Mouse (Mus musculus): ENCODE data around the gene Camkmt. TPM values are rescaled to one million over a fixed set of nuclear protein-coding genes. Genes with fewer than 3 reads are reported as not detected.

Gene Camkmt
- polyA plus RNA-seq, 1 experiment from 2014 or later = 8.4 TPM

DNA sequence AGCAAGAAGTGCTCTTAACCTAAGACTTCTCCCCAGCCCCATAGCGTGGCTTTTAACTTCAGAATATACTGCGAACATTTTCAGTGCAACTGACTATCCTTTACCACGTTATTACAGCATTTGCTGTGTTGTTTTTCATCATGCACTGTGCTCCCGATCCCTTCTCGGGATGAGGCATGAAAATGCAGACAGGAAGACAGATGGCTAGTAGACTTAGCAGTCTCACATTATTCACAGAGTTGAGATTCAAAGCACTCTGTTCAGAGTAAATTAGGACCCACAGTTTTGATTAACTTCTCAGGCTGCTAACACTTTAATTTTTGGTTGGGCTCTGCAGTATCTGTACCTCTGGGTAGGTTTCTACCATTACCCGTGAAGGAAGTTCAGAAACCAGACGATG is 189.4 kb downstream of the Camkmt start:
- no peak for DNase-seq (ENCODE audit: low spot score)
- no peak overlapping the region for H3K4me3 ChIP-seq
- no peaks in the 10 kb centered on the region for H3K9me3 ChIP-seq
- no peak overlapping the region for H3K27ac ChIP-seq
- WGBS = 85% methylated on average over 7 of the region's 7 CpGs
- no peaks in the 10 kb centered on the region for H3K4me1 ChIP-seq
- H3K36me3 ChIP-seq = no peaks in the 10 kb centered on the region
- H3K27me3 ChIP-seq (ENCODE audit: insufficient read depth, poor library complexity, severe bottlenecking) = no peaks in the 10 kb centered on the region

DNA sequence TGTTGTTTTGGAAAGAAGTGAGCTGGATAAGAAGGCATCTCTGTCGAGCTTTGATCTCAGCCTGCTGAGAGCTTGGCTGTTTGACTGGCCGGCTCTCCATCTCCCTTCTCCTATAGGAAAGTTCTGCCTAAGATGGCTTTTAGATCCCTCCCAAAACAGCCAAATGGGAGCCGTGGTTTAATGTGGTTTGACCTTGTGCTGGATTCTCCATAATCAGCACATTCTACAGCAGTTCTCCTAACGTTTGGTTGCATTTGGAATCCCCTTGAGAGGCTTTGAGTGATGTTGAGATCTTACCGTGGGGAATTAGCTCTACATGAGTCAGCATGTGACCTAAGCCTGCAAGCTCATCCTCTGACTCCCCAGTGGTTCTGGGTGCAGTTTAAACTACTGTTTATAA is 192.1 kb downstream of the Camkmt start:
- no peak for DNase-seq (ENCODE audit: low spot score)
- no peaks in the 10 kb centered on the region for H3K27me3 ChIP-seq (ENCODE audit: insufficient read depth, poor library complexity, severe bottlenecking)
- no peaks in the 10 kb centered on the region for H3K4me1 ChIP-seq
- 55% methylated on average over 5 of the region's 5 CpGs for whole genome bisulfite sequencing
- H3K4me3 ChIP-seq = no peak overlapping the region
- H3K36me3 ChIP-seq = no peaks in the 10 kb centered on the region
- H3K27ac ChIP-seq = no peak overlapping the region
- no peaks in the 10 kb centered on the region for H3K9me3 ChIP-seq

- no peak overlapping the region for H3K27ac ChIP-seq
- no peak for DNase-seq (ENCODE audit: low spot score)
- H3K27me3 ChIP-seq (ENCODE audit: insufficient read depth, poor library complexity, severe bottlenecking) = no peaks in the 10 kb centered on the region
- H3K4me3 ChIP-seq = no peak overlapping the region
- no peaks in the 10 kb centered on the region for H3K9me3 ChIP-seq
- H3K36me3 ChIP-seq = no peaks in the 10 kb centered on the region
- no peaks in the 10 kb centered on the region for H3K4me1 ChIP-seq
- WGBS = 95% methylated on average over 4 of the region's 4 CpGs
Measured at GRCm38 (mm10) chr17:85291154-85291553, 200.8 kb downstream of the Camkmt start.

DNA sequence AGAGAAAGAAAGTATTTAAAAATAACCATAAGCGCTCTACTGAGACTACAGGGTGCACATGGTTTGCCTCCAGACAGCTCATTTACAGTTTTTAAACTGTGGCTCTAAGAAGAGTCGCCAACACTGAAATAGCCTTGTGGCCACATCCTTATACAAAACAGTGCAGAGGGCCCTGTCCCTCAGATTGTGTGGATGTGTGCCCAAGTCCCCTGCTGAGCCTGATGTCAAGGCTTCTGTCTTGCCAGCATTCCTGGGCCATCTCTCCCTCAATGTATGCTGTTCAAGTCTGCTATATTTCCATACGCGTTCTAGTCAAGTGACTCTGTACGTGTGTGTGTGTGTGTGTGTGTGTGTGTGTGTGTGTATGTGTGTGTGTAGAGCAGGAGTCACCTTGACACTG is 201.2 kb downstream of the Camkmt start:
- no peaks in the 10 kb centered on the region for H3K36me3 ChIP-seq
- WGBS = 90% methylated on average over 5 of the region's 5 CpGs
- H3K9me3 ChIP-seq = no peaks in the 10 kb centered on the region
- H3K27ac ChIP-seq = no peak overlapping the region
- H3K4me3 ChIP-seq = no peak overlapping the region
- no peak for DNase-seq (ENCODE audit: low spot score)
- no peaks in the 10 kb centered on the region for H3K4me1 ChIP-seq
- no peaks in the 10 kb centered on the region for H3K27me3 ChIP-seq (ENCODE audit: insufficient read depth, poor library complexity, severe bottlenecking)

DNA sequence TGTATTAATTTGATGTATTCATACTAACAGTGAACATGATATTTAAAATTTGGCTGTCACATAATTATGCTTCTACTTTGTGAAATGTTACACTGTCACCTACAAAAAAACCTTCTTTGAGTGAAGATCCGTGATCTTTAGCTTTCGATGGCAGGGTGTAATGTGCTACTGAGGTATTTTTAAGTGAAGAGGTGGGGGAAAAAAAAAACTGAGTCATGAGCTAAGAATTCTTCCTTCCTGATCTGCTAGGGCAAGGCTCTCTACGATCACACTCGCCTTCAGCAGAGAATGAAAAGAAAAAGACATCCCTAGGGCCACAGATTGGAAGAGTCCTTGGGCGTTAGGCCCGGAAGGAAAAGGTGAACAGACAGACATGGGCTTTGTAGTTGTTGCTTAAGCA is 201.9 kb downstream of the Camkmt start:
- Histone ChIP-seq H3K9me3 (no peaks in the 10 kb centered on the region), H3K4me1 (no peaks in the 10 kb centered on the region), H3K27me3 (ENCODE audit: insufficient read depth, poor library complexity, severe bottlenecking) (no peaks in the 10 kb centered on the region), H3K27ac (no peak overlapping the region), H3K36me3 (no peaks in the 10 kb centered on the region), H3K4me3 (no peak overlapping the region)
- WGBS = 63% methylated on average over 6 of the region's 6 CpGs
- no peak for DNase-seq (ENCODE audit: low spot score)

DNA sequence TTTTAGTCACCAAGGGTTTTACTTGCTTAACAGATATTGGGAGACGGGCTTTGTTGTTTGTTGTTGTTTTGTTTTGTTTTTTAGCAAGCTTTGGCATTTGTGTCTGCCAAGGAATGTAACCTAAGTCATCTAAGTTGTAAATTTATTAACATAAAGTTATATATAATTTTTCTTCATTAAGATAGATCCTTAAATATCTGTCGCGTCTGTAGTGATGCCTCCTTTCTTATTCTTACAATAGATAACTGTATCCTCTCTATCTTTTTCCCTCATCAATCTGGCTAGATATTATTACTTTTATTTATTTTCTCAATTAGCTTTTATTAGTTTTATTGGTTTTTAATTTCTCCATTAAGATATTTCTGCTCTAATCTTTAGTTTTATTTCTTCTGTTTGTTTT is 213.3 kb downstream of the Camkmt start:
- no peak for DNase-seq (ENCODE audit: low spot score)
- no peak overlapping the region for H3K27ac ChIP-seq
- no peaks in the 10 kb centered on the region for H3K27me3 ChIP-seq (ENCODE audit: insufficient read depth, poor library complexity, severe bottlenecking)
- H3K4me3 ChIP-seq = no peak overlapping the region
- H3K4me1 ChIP-seq = peaks cover 5% of the 10 kb centered on the region; the same call in 1 of the 2 replicates
- no peaks in the 10 kb centered on the region for H3K36me3 ChIP-seq
- H3K9me3 ChIP-seq = no peaks in the 10 kb centered on the region
- WGBS = 91% methylated on average over 3 of the region's 3 CpGs

GRCm38 (mm10) chr17:85308566-85308965 is 218.2 kb downstream of the Camkmt start:
- DNase-seq (ENCODE audit: low spot score) = no peak
- H3K36me3 ChIP-seq = no peaks in the 10 kb centered on the region
- no peaks in the 10 kb centered on the region for H3K9me3 ChIP-seq
- peaks cover 5% of the 10 kb centered on the region; the same call in 1 of the 2 replicates for H3K4me1 ChIP-seq
- H3K27me3 ChIP-seq (ENCODE audit: insufficient read depth, poor library complexity, severe bottlenecking) = no peaks in the 10 kb centered on the region
- 64% methylated on average over 7 of the region's 7 CpGs for WGBS
- H3K4me3 ChIP-seq = no peak overlapping the region
- no peak overlapping the region for H3K27ac ChIP-seq

DNA sequence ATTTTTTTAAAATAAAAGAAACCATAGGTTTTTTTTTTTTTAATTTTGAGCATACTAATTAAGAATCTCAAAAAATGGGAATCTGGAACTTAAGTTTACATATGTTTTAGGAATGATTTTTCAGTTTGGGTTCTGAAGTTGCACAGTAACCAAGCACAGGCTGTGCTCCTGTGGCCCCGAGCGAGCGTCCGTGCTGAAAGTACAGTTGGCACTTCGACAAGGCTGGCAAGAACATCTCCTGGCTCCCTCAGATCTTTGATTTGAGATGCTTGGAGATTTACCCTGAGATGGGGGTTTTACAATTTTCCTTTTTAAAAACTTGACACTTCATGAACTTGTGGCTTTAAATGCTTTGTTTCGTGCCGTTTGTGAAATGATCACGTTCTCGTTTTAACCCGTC is 218.7 kb downstream of the Camkmt start:
- WGBS = 93% methylated on average over 10 of the region's 10 CpGs
- H3K27me3 ChIP-seq (ENCODE audit: insufficient read depth, poor library complexity, severe bottlenecking) = no peaks in the 10 kb centered on the region
- H3K27ac ChIP-seq = no peak overlapping the region

GRCm38 (mm10) chr17:85311348-85311747 is 221.0 kb downstream of the Camkmt start:
- Histone ChIP-seq H3K9me3 (no peaks in the 10 kb centered on the region), H3K4me1 (peaks cover 5% of the 10 kb centered on the region; the same call in 1 of the 2 replicates), H3K27ac (no peak overlapping the region), H3K4me3 (no peak overlapping the region), H3K36me3 (no peaks in the 10 kb centered on the region), H3K27me3 (ENCODE audit: insufficient read depth, poor library complexity, severe bottlenecking) (0 out of 2 replicates have a peak, but pooled peaks cover 6% of the 10 kb centered on the region)
- 80% methylated on average over 13 of the region's 13 CpGs for WGBS
- DNase-seq (ENCODE audit: low spot score) = no peak

More for the DNA sequence above, 218.7 kb downstream of the Camkmt start:
- H3K4me1 ChIP-seq = peaks cover 5% of the 10 kb centered on the region; the same call in 1 of the 2 replicates
- H3K9me3 ChIP-seq = no peaks in the 10 kb centered on the region
- no peak for DNase-seq (ENCODE audit: low spot score)
- no peaks in the 10 kb centered on the region for H3K36me3 ChIP-seq
- no peak overlapping the region for H3K4me3 ChIP-seq

GRCm38 (mm10) chr17:85318401-85318800 is 228.0 kb downstream of the Camkmt start:
- H3K36me3 ChIP-seq = no peaks in the 10 kb centered on the region
- no peak overlapping the region for H3K4me3 ChIP-seq
- 76% methylated on average over 10 of the region's 10 CpGs for WGBS
- H3K27me3 ChIP-seq (ENCODE audit: insufficient read depth, poor library complexity, severe bottlenecking) = 0 out of 2 replicates have a peak, but pooled peaks cover 6% of the 10 kb centered on the region
- no peaks in the 10 kb centered on the region for H3K4me1 ChIP-seq
- no peaks in the 10 kb centered on the region for H3K9me3 ChIP-seq
- H3K27ac ChIP-seq = no peak overlapping the region
- DNase-seq (ENCODE audit: low spot score) = no peak

DNA sequence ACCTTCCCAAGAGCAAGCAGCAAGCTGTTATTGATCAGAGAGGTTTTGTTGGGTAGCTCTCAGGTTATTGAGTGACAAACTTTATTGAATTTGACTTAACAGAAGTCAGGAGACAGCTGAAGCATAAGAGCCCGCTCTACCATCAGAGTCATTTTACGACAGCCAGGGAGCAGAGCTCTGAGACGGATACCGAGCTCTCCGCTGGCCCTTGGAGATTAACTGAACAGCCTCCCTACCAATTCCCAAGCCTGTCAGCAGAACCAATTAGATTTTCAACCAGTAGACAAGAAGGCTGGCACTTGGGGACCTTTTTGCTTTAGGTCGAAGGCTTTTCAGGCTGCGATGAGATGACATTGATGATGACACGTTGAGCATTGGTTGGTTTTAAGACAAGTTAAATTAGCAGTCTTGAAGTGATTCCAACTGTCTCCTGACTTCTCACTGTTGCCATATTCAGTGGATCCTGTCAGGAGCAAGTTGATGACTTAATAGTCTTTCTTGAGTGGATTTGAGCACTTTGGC is 229.5 kb downstream of the Camkmt start:
- 86% methylated on average over 8 of the region's 8 CpGs for WGBS
- no peaks in the 10 kb centered on the region for H3K9me3 ChIP-seq
- no peak overlapping the region for H3K4me3 ChIP-seq
- H3K36me3 ChIP-seq = no peaks in the 10 kb centered on the region
- no peaks in the 10 kb centered on the region for H3K4me1 ChIP-seq
- no peak for DNase-seq (ENCODE audit: low spot score)
- no peak overlapping the region for H3K27ac ChIP-seq
- 0 out of 2 replicates have a peak, but pooled peaks cover 6% of the 10 kb centered on the region for H3K27me3 ChIP-seq (ENCODE audit: insufficient read depth, poor library complexity, severe bottlenecking)

- no peak for DNase-seq (ENCODE audit: low spot score)
- 82% methylated on average over 10 of the region's 10 CpGs for WGBS
- Histone ChIP-seq H3K36me3 (no peaks in the 10 kb centered on the region), H3K27me3 (ENCODE audit: insufficient read depth, poor library complexity, severe bottlenecking) (peaks cover 9% of the 10 kb centered on the region; the same call in 1 of the 2 replicates), H3K9me3 (no peaks in the 10 kb centered on the region), H3K4me1 (no peaks in the 10 kb centered on the region), H3K4me3 (no peak overlapping the region), H3K27ac (no peak overlapping the region)
Measured at GRCm38 (mm10) chr17:85328901-85329300, 238.5 kb downstream of the Camkmt start.

DNA sequence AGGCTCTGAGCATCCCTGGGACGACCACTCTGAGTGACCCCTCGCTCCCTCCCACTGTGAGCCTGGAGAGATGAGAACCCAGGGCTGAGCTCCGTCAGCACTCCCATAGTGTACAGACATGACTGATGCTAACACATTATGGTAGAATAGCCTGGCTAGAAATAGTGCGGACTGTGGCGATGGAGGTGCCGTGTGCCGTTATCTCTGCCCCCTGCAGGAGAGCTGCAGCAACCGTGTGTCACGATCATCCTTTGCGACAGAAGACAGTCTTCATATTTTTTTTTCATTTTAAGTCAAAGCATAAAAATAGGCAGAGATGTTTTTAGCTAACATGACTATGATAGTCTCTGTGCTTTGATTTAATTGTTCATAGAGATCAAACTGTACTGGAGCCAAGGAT is 245.1 kb downstream of the Camkmt start:
- whole genome bisulfite sequencing = 67% methylated on average over 10 of the region's 10 CpGs
- H3K27me3 ChIP-seq (ENCODE audit: insufficient read depth, poor library complexity, severe bottlenecking) = peaks cover 9% of the 10 kb centered on the region; the same call in 1 of the 2 replicates
- no peaks in the 10 kb centered on the region for H3K36me3 ChIP-seq
- H3K4me1 ChIP-seq = no peaks in the 10 kb centered on the region
- no peak overlapping the region for H3K4me3 ChIP-seq
- no peak for DNase-seq (ENCODE audit: low spot score)
- no peaks in the 10 kb centered on the region for H3K9me3 ChIP-seq
- no peak overlapping the region for H3K27ac ChIP-seq

DNA sequence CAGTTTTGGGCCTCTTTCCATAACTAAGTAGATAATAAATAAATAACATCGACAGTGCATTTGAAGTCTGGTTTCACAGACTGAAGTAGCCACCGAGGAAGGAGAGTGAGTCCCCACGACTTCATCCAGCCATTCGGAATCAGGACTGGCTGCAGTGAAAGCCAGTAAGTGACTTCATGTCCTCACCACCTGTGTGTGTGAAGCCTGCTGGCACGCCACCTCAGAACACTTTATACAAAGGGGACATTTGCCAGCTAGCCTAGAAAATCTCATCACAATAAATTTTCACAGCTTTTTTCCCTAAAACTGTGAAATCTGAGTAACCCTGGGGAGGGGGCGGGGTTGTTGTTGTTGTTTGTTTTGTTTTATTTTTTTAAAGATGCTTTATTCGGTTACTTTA is 247.3 kb downstream of the Camkmt start:
- H3K9me3 ChIP-seq = no peaks in the 10 kb centered on the region
- H3K4me1 ChIP-seq = no peaks in the 10 kb centered on the region
- no peak overlapping the region for H3K4me3 ChIP-seq
- no peak overlapping the region for H3K27ac ChIP-seq
- H3K36me3 ChIP-seq = no peaks in the 10 kb centered on the region
- H3K27me3 ChIP-seq (ENCODE audit: insufficient read depth, poor library complexity, severe bottlenecking) = peaks cover 9% of the 10 kb centered on the region; the same call in 1 of the 2 replicates
- DNase-seq (ENCODE audit: low spot score) = no peak
- WGBS = 80% methylated on average over 7 of the region's 7 CpGs
